Mouse (Mus musculus) kidney, adult 2 months (tissue): Measurements from ENCODE around the gene Ift43.

Source experiments
- CTCF ChIP-seq: fragments of 200-500 bp; conservative IDR thresholded peaks from 2 replicates; pipeline ENCODE4 v1.5.1; 2011; ENCODE audit warnings: low read depth, mild to moderate bottlenecking, control low read depth, low read length, moderate library complexity, mixed read lengths; ENCODE audit not compliant: insufficient read depth, insufficient read length
- POLR2A ChIP-seq: fragments of 200-500 bp; IDR thresholded peaks from one replicate; pipeline ENCODE4 v1.6.1; 2011; ENCODE audit warnings: low read depth, low read length, control low read depth

DNA sequence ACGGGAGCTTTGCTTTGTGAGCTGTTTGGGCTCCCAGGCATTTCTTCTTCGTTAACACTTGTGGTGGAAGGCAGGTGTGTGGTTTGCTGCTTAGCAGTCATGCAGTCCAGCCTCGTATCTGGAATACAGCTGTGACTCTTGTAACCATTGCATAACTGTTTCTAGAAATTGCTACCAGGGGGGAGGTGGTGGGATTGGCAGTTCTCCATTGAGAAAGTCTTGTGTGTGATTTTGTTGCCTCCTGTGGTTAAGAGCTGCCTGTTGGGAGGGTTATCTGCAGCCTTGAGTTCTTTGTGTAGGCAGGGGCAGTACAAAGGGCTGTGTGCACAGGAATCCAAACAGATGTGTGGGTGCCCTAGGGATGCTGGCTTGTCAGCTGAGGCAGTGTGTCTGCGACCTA is 53.4 kb downstream of the Ift43 start:
- TF ChIP-seq CTCF (no peak), POLR2A (no peak)
